Mouse (Mus musculus) gastrocnemius, postnatal 4 days (tissue): ENCODE results near the gene Gm5725. TPM values are rescaled to one million over a fixed set of nuclear protein-coding genes. Genes with fewer than 3 reads are reported as not detected.
"Not testable (repeated sequence)": the region's sequence is repeated elsewhere in the genome, so short reads cannot be mapped to it uniquely, and the experiment has no call there.

Experiments
- DNase-seq, 2 experiments: peaks; one replicate each; pipeline ENCODE4 v3.0.0; 2021 to 2022; ENCODE audit warnings: low spot score in 2 of 2, mixed read lengths in 2 of 2
- long read RNA-seq, 2 experiments: library from polyadenylated mRNA; stranded (forward); transcript quantifications; one replicate each; pipeline ENCODE4 v2.0.0; 2021
- total RNA-seq, 2 experiments: library from RNA; stranded (reverse); gene quantifications; 2 replicates each; pipeline ENCODE4 v1.2.3; 2021

Gm5725 gene
- total RNA-seq = not detected
- long read RNA-seq, experiment 1 = 0 reads
- long read RNA-seq, experiment 2 = 0 reads

GRCm38 (mm10) chr7:21844167-21844566 lies at the start of gene Gm5725:
Gene Gm5725, minus strand, starts transcription at chr7:21844267.
- not testable (repeated sequence) for DNase-seq

GRCm38 (mm10) chr7:21832051-21832450 lies 12.0 kb downstream of the Gm5725 start, which contains the start of gene Vmn1r135:
Gene Vmn1r135, plus strand, starts transcription at chr7:21832351.
- not testable (repeated sequence) for DNase-seq

GRCm38 (mm10) chr7:21796628-21797027 lies 47.4 kb downstream of the Gm5725 start, which contains the start of gene Gm4177:
Gene Gm4177, minus strand, starts transcription at chr7:21796728.
- DNase-seq = not testable (repeated sequence)

Other genes starting within 250 kb of the Gm5725 start
- gene Vmn1r132, start 230.2 kb downstream of the Gm5725 start, total RNA-seq = not detected
- not detected for gene Gm4175, start 82.8 kb downstream of the Gm5725 start, total RNA-seq
- gene Gm4177, start 47.5 kb downstream of the Gm5725 start, total RNA-seq = not detected
- not detected for gene Vmn1r135, start 11.9 kb downstream of the Gm5725 start, total RNA-seq
- not detected for gene Gm5891, start 77.0 kb upstream of the Gm5725 start, total RNA-seq
- not detected for gene Vmn1r137, start 150.3 kb upstream of the Gm5725 start, total RNA-seq
- not detected for gene Vmn1r138, start 184.6 kb upstream of the Gm5725 start, total RNA-seq
- gene Gm6176, start 212.0 kb upstream of the Gm5725 start, total RNA-seq = not detected
- not detected for gene Vmn1r139, start 224.8 kb upstream of the Gm5725 start, total RNA-seq